Mouse (Mus musculus) cortical plate, adult 2 months (tissue): ENCODE measurements around the gene Hdhd5.
A peak's percentile ranks its signal among the peaks of the same experiment; 100 is the strongest.

Experiments
- CTCF ChIP-seq: fragments of 200-500 bp; IDR thresholded peaks from 2 replicates; pipeline ENCODE4 v1.5.1; 2011; ENCODE audit warnings: mild to moderate bottlenecking, control low read depth, low read length; ENCODE audit not compliant: insufficient read depth; ENCODE audit errors: extremely low read depth
- POLR2A ChIP-seq: fragments of 200-500 bp; IDR thresholded peaks from 2 replicates; pipeline ENCODE4 v1.6.1; 2011; ENCODE audit warnings: mild to moderate bottlenecking, low read length, control low read depth; ENCODE audit not compliant: insufficient read depth; ENCODE audit errors: extremely low read depth

- no peak for TF ChIP-seq CTCF
- TF ChIP-seq POLR2A, result peak; percentile 34; the same call in 1 of the 2 replicates
Observed at GRCm38 (mm10) chr6:120493374-120494181, 37.5 kb downstream of the Hdhd5 start, which contains the start of gene Tmem121b.
